Mouse (Mus musculus): ENCODE results near the gene Gm38392.

Gm38392 gene

DNA sequence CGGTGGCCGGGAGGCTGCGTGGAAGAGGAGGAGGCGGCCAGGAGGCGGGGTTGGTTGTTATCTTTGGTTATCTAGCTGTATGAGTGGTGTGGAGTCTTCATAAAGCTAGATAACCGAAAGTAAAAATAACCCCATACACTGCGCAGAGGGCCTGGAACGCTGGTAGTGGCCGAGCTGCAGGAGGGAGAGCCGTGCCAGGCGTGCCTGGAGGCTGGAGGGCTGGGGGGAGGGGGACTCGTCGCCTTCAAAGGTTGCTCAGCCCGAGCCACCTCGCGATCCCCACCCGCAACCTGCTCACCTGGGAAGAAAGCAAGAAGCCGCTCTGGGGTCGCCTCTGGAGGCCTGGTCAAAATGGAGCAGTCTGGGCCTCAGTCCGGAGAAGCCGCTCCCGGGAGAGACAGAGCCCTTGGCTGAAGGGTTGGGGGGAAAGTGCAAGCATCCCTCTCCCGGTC lies 71.4 kb downstream of the Gm38392 start:
- in situ Hi-C loops (cut with MseI, MboI), result no loop called here

DNA sequence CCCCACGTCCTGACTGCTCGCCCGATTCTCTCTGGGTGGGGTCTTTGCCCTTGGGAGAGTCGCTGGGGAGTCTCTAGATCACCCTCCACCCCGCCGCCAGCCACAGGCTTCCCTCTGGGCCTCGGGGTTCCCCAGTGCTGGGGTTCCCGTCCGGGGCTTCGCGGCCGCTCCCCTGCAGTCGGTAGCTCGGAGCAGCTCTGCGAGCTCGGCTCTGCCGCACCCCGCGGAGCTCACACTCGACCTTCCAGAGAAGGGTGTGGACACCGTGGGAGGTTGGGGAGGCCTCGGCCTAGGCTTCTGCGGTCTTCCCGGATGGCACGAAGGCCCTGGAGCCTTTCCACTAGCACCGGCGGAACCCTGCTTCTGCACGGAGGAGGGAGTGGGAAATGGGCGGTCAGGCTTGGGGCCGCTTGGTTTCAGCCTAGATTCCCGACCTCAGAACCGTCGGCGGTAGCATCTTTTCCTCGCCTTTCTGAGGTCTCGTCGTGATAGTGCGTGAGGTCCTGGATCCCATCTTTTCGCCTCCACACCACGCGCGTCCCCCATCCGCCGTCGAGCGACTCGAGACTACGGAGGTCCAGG lies 71.9 kb downstream of the Gm38392 start:
- in situ Hi-C loops (cut with MseI, MboI), result no loop called here

DNA sequence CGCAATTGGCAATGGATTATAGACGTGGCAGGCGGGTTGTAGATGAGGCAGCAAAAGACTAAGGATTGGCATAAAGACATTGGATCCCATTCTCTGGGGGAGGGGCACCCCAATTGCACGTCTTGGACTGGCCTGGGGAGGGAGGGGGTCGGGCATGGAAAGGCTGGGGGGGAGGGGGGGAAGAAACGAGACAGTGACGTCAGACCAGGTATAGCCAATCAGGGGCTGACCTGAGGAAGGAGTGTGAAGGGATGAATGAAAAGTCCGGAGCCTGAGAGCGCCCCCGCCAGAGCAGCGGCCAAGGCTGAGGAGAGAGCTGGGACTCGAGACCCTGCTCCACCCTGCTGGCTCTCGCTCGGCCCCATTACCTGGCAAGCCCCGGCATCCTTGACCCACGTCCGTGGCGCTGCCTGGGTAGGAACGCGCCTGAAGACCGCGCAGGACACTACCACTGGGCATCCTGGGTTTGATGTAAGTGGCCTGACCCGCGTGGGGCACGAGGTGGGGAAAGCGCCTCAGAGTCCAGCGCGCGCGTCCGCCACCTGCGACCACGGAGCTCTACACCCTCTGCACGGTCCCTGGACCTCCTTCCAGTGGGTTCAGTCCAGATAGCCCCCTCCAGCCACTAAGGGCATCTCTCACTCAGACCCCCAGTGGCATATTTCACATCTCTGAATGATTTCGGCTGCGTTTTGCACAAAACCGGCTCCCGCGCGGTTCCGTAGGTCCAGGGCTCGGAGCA lies 72.6 kb downstream of the Gm38392 start:
- in situ Hi-C loops (cut with MseI, MboI), result no loop called here

DNA sequence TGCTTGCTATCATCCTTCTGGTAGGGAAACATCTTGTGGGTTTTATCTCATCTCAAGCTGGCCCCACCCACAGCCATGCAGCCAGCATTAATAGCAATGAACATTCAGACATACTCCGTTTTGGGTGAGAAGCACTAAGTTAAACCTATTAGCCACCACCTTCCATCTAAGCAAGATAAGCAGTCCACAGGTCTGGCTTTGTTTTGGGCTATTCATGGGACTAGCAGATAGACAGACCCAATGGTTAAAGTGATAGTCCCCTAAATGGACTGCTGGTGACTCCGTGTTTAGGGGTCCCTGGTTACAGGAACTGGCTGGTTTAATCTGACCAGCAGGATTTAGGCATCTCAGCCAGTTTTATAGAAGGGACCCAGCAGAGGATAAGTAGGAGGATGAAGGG lies 74.0 kb downstream of the Gm38392 start:
- in situ Hi-C loops (cut with MseI, MboI), result no loop called here

DNA sequence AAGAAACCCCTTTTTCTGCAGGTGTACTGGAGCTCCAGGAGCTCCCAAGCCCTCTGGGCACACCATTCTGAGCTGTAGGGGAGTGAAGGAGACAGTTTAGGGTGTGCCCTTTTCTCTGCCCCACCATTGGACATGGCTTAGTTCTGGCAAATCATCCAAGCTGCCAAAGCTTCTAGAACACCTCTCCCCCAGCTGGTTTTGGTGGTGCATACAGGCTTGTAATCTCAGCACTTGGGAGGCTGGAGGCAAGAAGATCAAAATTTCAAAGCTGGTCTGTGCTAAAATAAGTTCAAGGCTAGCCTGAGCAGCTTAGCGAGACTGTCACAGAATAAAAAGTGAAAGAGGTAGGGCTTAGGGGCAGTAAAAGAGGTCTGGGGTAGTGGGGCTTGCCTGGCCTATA lies 74.7 kb downstream of the Gm38392 start:
- in situ Hi-C loops (cut with MseI, MboI), result no loop called here

DNA sequence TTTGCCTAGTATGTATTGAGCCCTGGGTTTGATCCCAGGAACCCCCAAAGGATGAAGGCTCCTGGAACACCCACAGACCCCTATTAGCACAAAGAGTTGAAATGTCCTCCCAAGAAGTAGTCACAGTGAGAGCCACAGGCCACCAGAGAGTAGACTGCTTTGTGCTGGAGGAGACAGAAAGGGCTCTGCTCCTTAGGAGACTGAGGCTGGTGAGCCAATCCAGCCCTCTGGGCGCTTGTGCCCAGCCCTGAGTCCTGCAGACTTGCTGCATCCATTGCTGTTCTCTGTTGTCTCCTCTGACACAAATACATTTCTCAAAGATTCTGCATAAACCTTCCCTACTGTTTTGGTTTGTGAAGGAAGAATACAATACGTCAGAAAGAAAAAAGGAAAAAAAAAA lies 76.1 kb downstream of the Gm38392 start:
- in situ Hi-C loops (cut with MseI, MboI), result no loop called here

DNA sequence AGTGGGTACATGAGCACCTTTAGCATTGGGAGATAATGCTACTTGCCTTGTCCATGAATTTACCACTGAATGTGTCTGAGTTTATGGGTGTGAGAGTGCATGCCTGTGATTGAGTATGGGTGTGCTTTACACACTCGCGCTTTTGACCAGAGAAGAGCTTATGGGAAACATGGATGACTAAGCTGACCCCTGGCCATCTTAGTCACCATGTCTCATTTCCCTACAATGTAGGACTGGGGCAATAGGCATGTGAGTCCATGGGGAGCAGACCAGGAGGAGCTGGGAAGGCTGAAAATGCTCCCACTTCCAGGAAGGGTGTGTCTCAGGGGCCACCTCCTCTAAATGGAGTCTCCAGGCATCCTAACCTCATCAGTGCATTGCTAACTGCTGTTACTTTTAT lies 76.9 kb downstream of the Gm38392 start:
- in situ Hi-C loops (cut with MseI, MboI), result no loop called here

DNA sequence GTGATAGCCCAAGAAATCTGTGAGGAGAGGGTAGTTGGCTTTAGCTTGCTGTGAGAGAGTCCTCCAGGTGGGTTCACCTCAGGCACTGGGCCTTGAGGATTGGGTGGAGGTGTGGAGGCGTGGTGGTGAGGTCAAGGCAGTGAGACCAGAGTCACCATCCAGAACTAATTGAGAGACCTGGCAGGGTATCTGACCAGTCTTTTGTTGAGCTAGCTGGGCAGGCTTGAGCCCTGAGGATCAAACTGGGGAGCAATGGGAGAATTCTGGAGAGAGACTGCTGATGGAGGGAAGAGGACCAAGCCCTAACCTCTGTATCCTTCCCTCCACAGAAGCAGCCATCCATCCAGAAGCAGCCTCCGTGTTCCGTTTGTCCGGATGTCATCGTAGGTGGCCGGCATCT lies 77.7 kb downstream of the Gm38392 start:
- in situ Hi-C loops (cut with MseI, MboI), result no loop called here

DNA sequence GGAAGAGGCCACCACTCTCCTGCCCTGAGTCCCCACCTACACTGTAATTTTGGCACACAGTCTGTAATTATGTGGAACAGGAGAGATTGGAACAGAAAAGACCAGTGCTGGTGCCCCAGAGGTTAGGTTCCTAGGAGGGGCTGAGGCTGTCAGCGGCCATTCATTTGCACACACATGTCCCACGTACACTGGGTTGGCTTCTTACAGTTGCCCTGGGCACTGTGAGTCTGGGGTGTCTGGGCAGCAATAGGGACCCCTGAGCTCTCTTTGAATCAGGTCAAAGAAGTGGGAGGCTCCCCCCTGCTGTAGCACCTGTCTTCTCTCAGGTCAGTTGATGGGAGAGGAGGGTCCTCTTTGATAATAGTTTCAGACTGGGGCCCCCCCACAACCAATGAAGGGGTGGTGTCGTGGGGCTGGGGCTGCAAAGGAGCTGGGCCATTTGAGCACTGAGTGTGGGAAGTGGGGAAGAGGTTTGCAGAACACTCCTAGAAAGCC lies 78.7 kb downstream of the Gm38392 start:
- in situ Hi-C loops (cut with MseI, MboI), result no loop called here

DNA sequence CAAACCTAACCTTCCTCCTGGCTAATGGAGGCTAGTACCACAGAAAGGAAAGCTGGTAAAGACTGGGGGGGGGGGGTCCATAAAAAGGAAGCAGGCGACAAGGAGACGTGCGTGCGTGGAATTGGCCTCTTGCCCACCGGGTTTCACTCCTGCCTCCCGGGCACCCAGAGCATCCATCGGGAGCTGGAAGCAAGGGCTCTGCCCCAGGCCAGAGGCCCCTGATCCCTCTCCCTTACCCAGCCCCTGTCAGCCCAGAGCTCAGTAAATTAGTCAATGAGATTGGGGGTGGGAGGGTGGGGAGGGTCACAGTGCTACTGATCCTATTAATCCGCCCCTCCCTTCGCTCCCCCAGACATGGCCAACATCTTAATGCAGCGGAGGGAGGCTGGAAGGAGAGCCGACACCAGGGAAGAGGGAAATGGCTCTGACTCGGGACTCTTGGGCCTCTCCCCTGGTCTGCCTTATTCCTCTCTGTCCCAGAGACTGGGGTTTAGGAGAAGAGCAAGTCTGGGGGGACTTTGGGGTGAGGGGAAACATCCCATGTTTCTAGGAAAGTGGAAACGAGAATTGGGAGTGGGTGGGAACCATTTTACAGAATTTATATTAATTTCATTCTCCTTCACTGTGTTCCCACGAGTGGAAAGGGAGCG lies 79.4 kb downstream of the Gm38392 start:
- in situ Hi-C loops (cut with MseI, MboI), result no loop called here

DNA sequence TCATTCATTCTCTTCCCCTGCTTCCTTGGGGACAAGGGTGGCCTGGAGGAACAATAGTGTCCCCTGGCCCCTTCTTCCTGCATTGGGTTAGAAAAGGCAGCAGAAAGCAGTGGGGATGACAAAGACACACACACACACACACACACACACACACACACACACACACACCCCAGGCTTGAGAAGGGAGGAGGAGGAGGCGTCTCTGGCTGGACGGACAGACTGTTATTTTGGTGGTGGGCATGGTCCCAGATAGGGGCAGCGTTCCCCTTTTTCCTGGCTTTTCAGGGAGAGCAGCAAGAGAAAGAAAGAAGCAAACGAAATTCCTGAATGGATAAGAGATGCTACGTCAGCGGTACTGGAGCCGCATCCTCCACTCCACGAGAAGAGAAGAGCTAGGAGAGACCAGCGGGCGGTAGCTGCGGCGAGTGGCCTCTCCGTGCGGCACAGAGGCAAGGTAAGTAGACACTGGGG lies 80.1 kb downstream of the Gm38392 start:
- in situ Hi-C loops (cut with MseI, MboI), result no loop called here

DNA sequence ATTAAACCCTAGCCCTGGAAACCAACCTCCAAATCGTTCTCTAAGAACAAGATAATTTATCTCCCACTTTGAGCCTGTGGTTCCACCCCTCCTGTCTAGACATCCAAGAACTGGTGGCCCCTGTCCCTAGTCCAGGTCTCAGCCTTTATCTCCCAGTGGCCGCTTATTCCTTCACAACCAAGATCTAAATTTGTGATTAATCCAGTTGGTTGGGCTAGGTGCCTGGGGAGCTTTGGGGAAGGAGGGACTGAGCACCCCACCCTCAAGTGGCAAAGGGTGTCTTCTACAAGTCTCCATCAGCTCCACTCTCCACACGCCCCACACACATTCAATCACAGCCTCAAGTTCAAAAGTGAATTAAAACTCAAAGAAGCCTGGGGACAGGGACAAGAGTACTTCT lies 80.5 kb downstream of the Gm38392 start:
- in situ Hi-C loops (cut with MseI, MboI), result no loop called here

DNA sequence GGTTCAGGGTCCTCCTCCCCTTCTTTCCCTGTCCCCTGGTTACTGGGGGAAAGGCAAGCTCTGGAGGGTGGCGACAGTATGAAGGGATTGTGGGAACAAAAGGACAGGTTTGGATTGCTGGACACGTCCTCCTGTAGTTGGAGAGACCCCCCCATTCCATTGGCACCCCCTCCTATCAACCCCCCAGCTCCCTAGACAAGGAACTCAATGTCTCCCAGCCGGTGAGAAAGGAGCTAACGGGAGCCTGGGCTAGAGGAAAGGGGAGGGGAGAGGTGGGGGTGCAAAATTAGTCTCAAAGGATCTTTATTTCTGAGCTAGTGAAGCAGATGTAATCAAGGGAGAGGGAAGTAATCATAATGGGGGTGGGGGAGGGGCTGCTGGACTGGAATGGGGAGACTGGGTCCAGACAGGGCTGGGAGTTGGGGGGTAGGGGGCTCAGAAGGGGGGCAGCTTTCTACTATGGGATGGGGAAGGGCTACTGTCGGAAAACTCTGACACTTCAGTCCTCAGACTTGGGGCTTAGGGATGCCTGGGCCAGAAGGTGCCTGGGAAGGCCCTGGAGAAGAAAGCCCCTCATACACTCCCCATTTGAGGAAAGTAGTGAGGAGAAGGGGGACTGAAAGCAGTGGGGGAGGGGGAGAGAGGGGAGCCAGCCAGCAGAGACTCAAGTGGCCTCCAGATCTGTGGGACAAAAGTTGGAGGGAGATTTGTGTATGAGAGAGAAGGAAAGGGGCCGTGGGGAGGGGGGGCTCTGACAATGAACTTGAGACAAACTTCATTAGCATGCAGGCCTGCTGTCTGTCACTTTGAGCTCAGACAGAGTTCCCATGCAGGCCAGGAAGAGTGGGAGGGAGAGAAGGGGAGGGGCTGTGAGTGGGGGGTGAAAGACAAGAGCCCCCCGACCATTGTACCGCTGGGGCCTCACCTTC lies 81.2 kb downstream of the Gm38392 start:
- in situ Hi-C loops (cut with MseI, MboI), result no loop called here

DNA sequence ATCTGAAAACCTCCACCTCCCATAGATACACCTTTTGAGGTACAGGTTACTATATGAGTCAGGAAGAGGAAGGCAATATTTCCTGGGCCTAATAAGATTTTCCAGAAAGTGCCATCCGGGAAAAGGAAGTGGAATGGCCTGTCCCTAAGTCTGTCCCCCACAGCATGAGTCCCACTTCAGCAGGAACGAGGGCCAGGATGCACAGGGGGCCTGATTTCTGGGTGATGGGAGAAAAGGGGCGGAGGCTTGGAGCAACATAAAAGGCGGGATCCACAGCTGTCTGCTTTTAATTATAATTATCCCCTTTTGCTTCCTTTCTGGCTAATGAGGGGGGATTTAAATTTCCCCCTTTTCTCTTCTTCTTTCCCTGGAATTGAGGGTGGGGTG lies 81.8 kb downstream of the Gm38392 start:
- in situ Hi-C loops (cut with MseI, MboI), result no loop called here

DNA sequence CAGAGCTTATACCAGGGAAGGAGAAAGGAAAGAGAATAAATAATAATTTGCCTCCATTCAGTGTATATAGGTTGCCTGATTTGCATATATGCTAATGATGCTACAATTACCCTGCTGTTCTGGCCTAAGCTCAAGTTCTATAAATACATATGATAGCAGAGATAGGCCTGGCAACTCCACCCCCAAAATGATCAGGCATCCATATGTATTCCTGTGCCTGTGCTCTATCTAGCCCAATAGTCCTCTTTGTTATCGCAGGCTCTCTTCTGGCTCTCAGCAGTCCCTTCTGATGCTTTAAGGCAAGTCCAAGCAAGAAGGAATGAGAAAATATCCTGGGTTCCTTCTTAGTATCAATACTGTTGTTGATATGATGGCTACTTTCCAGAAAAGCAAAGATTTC lies 82.3 kb downstream of the Gm38392 start:
- in situ Hi-C loops (cut with MseI, MboI), result no loop called here

DNA sequence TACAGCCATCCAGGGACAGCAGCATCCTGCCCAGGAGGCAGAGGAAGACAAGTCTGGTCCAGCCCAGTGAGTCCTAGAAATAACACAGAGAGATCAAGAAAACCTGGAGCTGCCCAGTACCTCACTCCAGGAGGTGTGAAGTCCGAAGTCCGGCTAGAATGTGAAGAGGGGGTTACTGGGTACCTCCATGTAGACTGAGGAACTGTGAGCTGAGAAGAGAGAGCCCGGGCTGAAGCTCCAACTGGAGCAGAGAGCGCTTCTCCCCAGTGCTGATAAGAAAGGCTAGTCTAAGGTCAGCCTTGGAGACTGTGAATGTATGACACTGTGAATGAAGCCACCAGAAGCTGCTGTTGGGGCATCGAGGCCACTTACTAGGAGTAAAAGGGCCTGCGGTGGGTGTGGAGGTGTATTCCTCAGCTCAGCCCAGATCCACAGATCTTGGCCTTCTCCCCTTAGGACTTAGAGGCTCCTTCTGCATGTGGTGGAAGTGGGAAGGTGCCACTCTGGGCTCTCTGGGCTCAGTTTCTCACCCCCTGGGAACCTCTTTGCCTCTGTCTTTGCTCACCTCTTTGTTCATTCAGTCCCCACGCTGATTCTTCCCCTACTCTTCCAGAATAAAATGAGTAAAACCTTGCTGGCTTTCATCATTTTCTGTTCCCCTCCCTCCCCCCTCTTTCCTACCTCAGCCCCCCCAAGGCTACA lies 82.9 kb downstream of the Gm38392 start:
- in situ Hi-C loops (cut with MseI, MboI), result no loop called here

DNA sequence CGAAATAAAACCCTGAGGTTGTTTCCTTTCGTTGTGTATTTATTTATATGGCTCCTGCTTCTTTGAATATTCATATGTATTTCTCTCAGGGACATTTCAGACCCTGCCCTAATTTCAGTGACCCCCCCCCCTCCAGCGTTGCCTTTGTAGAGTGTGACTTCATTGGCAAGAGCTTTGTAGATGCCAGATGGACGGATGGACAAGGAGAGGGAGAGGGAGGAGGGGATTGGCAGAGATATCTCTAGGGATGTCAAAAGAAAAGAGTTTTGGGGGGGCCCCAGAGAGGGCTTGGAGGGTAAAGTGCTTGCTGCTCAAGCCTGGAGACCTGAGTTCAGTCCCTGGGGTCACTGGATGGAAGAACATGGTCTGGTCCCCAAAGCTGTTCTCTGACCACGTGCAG lies 83.6 kb downstream of the Gm38392 start:
- in situ Hi-C loops (cut with MseI, MboI), result no loop called here

DNA sequence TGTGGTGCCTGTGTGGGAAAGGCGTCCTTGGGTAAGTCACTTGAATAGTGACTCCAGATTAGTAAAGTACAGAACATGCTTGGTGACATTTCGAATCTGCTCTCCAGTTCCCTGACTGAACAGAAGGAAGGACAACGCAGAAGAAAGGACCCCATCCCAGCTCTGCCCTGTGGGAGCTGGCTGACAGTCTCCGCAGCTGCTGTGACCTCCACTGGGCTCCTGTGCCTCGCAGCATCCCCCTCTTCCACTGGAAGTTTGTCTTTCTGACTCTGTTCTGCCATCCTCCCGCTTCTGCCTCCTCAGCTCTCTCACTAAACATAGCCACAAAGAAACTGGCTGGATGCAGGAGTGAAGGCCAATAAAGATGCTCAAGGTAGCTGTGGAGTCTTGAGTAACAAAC lies 84.0 kb downstream of the Gm38392 start:
- in situ Hi-C loops (cut with MseI, MboI), result no loop called here

DNA sequence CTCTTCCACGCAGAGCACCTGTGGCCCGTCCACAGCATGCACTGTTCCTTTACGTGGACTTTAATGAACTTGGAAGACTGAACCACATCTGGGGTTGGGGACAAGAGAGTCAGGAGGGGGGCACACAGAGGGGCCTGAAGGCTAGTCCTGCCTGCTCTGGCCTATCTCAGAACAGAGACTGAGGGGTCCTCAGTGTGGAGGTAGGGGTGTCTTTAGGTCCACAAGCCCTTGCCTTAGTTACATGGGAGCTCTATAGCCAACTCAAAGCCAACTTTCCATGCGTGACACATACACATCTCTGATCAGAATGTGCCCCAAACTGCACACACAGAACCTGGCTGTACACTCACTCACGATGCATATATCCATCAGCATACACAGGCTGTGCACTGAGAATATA lies 85.4 kb downstream of the Gm38392 start:
- in situ Hi-C loops (cut with MseI, MboI), result no loop called here

DNA sequence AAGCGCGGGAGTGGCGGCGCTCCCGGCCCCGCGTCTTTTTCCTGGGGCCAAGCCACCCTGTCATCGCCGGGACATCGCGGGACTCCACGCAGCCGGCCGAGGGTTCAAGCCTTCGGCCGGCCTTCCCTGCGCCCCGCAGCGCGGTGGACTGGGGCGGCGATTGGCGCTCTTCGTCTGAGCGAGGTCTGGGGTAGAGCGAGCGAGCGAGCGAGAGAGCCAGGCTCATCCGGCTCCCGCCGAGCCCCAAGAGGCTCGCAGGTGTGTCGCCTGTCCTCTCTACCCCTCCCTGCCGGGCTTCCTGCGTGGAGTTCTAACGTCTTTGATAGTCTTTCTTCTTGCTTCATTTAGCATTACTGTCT lies 86.1 kb downstream of the Gm38392 start:
- in situ Hi-C loops (cut with MseI, MboI), result no loop called here

Measured in mouse trophoblast stem cell (cell line).